Mouse (Mus musculus) CH12.LX (cell line): ENCODE data around the gene Prpsap2. TPM values are rescaled to one million over a fixed set of nuclear protein-coding genes. Genes with fewer than 3 reads are reported as not detected.
A peak's percentile ranks its signal among the peaks of the same experiment; 100 is the strongest.

Source experiments
- DNase-seq: peaks from one replicate; pipeline ENCODE4 v3.0.0-alpha.2; 2013; ENCODE audit errors: extremely low read depth
- H3K27ac ChIP-seq: 2 replicates; pipeline ENCODE4 v1.5.1; 2012; ENCODE audit warnings: low read depth, mild to moderate bottlenecking, control low read depth, moderate library complexity; ENCODE audit not compliant: insufficient read depth
- H3K27me3 ChIP-seq: replicated peaks from 2 replicates; pipeline ENCODE3; 2012; ENCODE audit warnings: inconsistent platforms
- H3K36me3 ChIP-seq, 2 experiments: replicated peaks in 1 of 2; 2 replicates each; pipeline versions ENCODE3 to v1.6.1; 2012; ENCODE audit warnings: inconsistent platforms in 1 of 2, low read length in 1 of 2, mild to moderate bottlenecking in 1 of 2, mixed read lengths in 1 of 2, moderate library complexity in 1 of 2; ENCODE audit not compliant: control insufficient read depth in 1 of 2, insufficient read depth in 1 of 2
- H3K4me1 ChIP-seq, 2 experiments: 2 replicates each; pipeline ENCODE4 v1.6.1; 2012; ENCODE audit warnings: inconsistent platforms in 1 of 2, moderate library complexity in 1 of 2; ENCODE audit not compliant: insufficient read depth in 2 of 2, control insufficient read depth in 1 of 2
- H3K4me2 ChIP-seq: 2 replicates; pipeline ENCODE4 v1.6.1; 2012; ENCODE audit warnings: low read depth, mild to moderate bottlenecking, control low read depth; ENCODE audit not compliant: poor library complexity, insufficient read depth, severe bottlenecking
- H3K4me3 ChIP-seq, 3 experiments: fragments of 150-350 bp in 1 of 3; sonication (generic) in 1 of 3; replicated peaks in 1 of 3; 2 replicates each; pipeline versions ENCODE3 to v1.5.1; 2011 to 2012; ENCODE audit warnings: low read depth in 2 of 3, low read length in 2 of 3, mild to moderate bottlenecking in 2 of 3, moderate library complexity in 2 of 3, control low read depth in 1 of 3, improper control_type of control experiment in 1 of 3, inconsistent platforms in 1 of 3, mixed read lengths in 1 of 3; ENCODE audit not compliant: poor library complexity in 1 of 3
- H3K79me2 ChIP-seq: replicated peaks from 2 replicates; pipeline ENCODE4 v1.6.1; 2012; ENCODE audit warnings: mild to moderate bottlenecking, moderate library complexity; ENCODE audit not compliant: control insufficient read depth, poor library complexity, insufficient read depth, severe bottlenecking; ENCODE audit errors: extremely low read depth
- H3K9ac ChIP-seq: 2 replicates; pipeline ENCODE4 v1.6.1; 2012; ENCODE audit warnings: low read depth, mild to moderate bottlenecking, control low read depth, moderate library complexity; ENCODE audit not compliant: insufficient read depth
- H3K9me3 ChIP-seq: replicated peaks from 2 replicates; pipeline ENCODE3; 2012; ENCODE audit warnings: low read length, inconsistent platforms, mixed read lengths
- CTCF ChIP-seq, 2 experiments: IDR thresholded peaks in 1 of 2; conservative IDR thresholded peaks in 1 of 2; 2 replicates each; pipeline ENCODE4 v1.5.1; 2011 to 2012; ENCODE audit warnings: low read depth in 2 of 2, low read length in 2 of 2, improper control_type of control experiment in 1 of 2, inconsistent platforms in 1 of 2, mild to moderate bottlenecking in 1 of 2, moderate library complexity in 1 of 2
- ELF1 ChIP-seq: IDR thresholded peaks from 2 replicates; pipeline ENCODE4 v1.6.1; 2014; ENCODE audit warnings: low read depth, mild to moderate bottlenecking, inconsistent platforms, low read length, improper control_type of control experiment
- ETS1 ChIP-seq: conservative IDR thresholded peaks from 2 replicates; pipeline ENCODE4 v1.6.1; 2012; ENCODE audit warnings: low read depth, mild to moderate bottlenecking, inconsistent platforms, low read length, improper control_type of control experiment, moderate library complexity
- JUN ChIP-seq: IDR thresholded peaks from 2 replicates; pipeline ENCODE4 v1.6.1; 2011; ENCODE audit warnings: low read depth, mild to moderate bottlenecking, low read length, improper control_type of control experiment, moderate library complexity; ENCODE audit not compliant: insufficient read depth
- MAFK ChIP-seq: IDR thresholded peaks from 2 replicates; pipeline ENCODE4 v1.6.1; 2011; ENCODE audit warnings: low read length, improper control_type of control experiment; ENCODE audit not compliant: insufficient replicate concordance
- MAX ChIP-seq: IDR thresholded peaks from 2 replicates; pipeline ENCODE4 v1.6.1; 2011; ENCODE audit warnings: low read length, improper control_type of control experiment
- MAZ ChIP-seq: IDR thresholded peaks from 2 replicates; pipeline ENCODE4 v1.6.1; 2012; ENCODE audit warnings: low read depth, mild to moderate bottlenecking, inconsistent platforms, low read length, improper control_type of control experiment, moderate library complexity
- MEF2A ChIP-seq: IDR thresholded peaks from 2 replicates; pipeline ENCODE4 v1.6.1; 2014; ENCODE audit warnings: low read depth, mild to moderate bottlenecking, inconsistent platforms, low read length, improper control_type of control experiment, borderline replicate concordance
- MXI1 ChIP-seq: IDR thresholded peaks from 2 replicates; pipeline ENCODE4 v1.6.1; 2011; ENCODE audit warnings: mild to moderate bottlenecking, low read depth, low read length, improper control_type of control experiment
- PAX5 ChIP-seq: IDR thresholded peaks from 2 replicates; pipeline ENCODE4 v1.6.1; 2012; ENCODE audit warnings: low read length, inconsistent platforms, mixed read lengths
- RCOR1 ChIP-seq: conservative IDR thresholded peaks from 2 replicates; pipeline ENCODE4 v1.6.1; 2012; ENCODE audit warnings: low read depth, mild to moderate bottlenecking, inconsistent platforms, low read length, improper control_type of control experiment
- SMC3 ChIP-seq: IDR thresholded peaks from 2 replicates; pipeline ENCODE4 v1.6.1; 2011; ENCODE audit warnings: low read depth, low read length, improper control_type of control experiment
- TCF12 ChIP-seq: IDR thresholded peaks from 2 replicates; pipeline ENCODE4 v1.6.1; 2014; ENCODE audit warnings: low read depth, mild to moderate bottlenecking, inconsistent platforms, low read length, improper control_type of control experiment
- UBTF ChIP-seq: IDR thresholded peaks from 2 replicates; pipeline ENCODE4 v1.6.1; 2012; ENCODE audit warnings: low read depth, mild to moderate bottlenecking, inconsistent platforms, low read length, improper control_type of control experiment, moderate library complexity
- USF2 ChIP-seq: conservative IDR thresholded peaks from 2 replicates; pipeline ENCODE4 v1.6.1; 2011; ENCODE audit warnings: low read depth, low read length, improper control_type of control experiment
- ZC3H11A ChIP-seq: IDR thresholded peaks from 2 replicates; pipeline ENCODE4 v1.6.1; 2012; ENCODE audit warnings: low read depth, mild to moderate bottlenecking, inconsistent platforms, low read length, improper control_type of control experiment
- ZMIZ1 ChIP-seq: IDR thresholded peaks from 2 replicates; pipeline ENCODE4 v1.6.1; 2012; ENCODE audit warnings: low read depth, mild to moderate bottlenecking, inconsistent platforms, low read length, improper control_type of control experiment
- dilution Hi-C: fragments of 300-500 bp; cut with MboI; formaldehyde crosslinking; loops from 2 replicates; pipeline ENCODE4 v1.14.3; 2020; ENCODE audit warnings: low sequenced_read_pairs; ENCODE audit not compliant: extremely low pct_unique_long_range_greater_than_20kb, extremely low pct_ligation_motif_present
- in situ Hi-C: fragments of 300-500 bp; cut with MboI; formaldehyde crosslinking; loops from 3 replicates; pipeline ENCODE4 v1.14.3; 2019; ENCODE audit warnings: low sequenced_read_pairs, low pct_ligation_motif_present, low pct_unique_long_range_greater_than_20kb, mixed read lengths
- polyA plus RNA-seq: library from polyadenylated mRNA; unstranded; fragments of >175 nt; gene quantifications from 2 replicates; pipeline ENCODE4 v1.2.1, GENCODE M21; 2012; ENCODE audit warnings: low read depth; ENCODE audit not compliant: insufficient read length
- total RNA-seq, 2 experiments: library from RNA; depleted of rRNA; stranded (reverse); fragments of 300-350 nt in 1 of 2; fragments of >200 nt in 1 of 2; gene quantifications; 2 replicates each; pipeline ENCODE4 v1.2.3; 2012 to 2014

Gene Prpsap2
- total and polyA plus RNA-seq, 3 experiments, result 67.5 to 150 (median 85.6) TPM

DNA sequence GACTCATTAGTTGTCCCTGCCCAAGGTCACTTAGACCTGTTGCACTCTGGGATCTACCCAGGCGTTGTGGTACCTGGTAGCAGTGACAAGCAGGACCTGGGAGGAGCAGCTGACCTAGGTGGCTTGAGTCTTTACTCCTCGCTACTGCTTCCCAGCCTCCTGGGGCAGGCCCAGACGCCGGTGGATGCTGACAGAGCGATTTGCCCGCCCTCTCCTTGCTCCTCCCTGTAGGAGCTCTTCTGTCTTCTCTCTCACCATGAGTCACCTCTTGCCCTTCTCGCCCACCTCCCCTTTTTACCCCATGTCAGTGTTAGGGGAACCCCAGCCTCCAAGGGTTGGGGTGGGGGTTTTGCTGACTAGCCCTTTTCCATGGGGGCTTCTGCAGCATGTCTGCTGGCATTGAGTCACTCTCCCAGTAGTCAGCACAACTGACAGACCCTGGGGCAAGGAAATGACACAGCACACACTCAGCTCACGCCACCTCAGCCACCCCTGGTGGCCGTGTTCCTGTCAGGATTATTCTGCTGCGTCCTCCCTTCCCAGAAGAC lies 74.9 kb downstream of the Prpsap2 start:
- peak overlapping the region; percentile 30; the same call in 1 of the 2 replicates for H3K27ac ChIP-seq
- H3K27me3 ChIP-seq, result no peaks in the 10 kb centered on the region
- peak overlapping the region; percentile 70 for H3K9ac ChIP-seq
- peaks cover 34 to 73% of the 10 kb centered on the region in 2 experiments for H3K36me3 ChIP-seq
- H3K79me2 ChIP-seq, result peaks cover 74% of the 10 kb centered on the region
- dilution Hi-C loops (no loop called here), in situ Hi-C loops (no loop called here)
- no peaks in the 10 kb centered on the region for H3K9me3 ChIP-seq
- no peak for DNase-seq
- H3K4me2 ChIP-seq, result peak overlapping the region; percentile 78
- peak overlapping the region; percentile 66 to 93 (median 78) for H3K4me3 ChIP-seq
- TF ChIP-seq JUN, result no peak
- TF ChIP-seq ELF1, result no peak
- TF ChIP-seq SMC3, result 0 out of 2 replicates have a peak, but pooled peaks have one; percentile 13
- no peak for TF ChIP-seq MAX
- peak; percentile 68; the same call in 1 of the 2 replicates for TF ChIP-seq MAFK
- TF ChIP-seq MXI1, result peak; percentile 40; the same call in 1 of the 2 replicates
- no peak for TF ChIP-seq MEF2A
- TF ChIP-seq, all 38 proteins: peak for 3
- H3K4me1 ChIP-seq, result peaks cover 47 to 75% of the 10 kb centered on the region in 2 experiments

DNA sequence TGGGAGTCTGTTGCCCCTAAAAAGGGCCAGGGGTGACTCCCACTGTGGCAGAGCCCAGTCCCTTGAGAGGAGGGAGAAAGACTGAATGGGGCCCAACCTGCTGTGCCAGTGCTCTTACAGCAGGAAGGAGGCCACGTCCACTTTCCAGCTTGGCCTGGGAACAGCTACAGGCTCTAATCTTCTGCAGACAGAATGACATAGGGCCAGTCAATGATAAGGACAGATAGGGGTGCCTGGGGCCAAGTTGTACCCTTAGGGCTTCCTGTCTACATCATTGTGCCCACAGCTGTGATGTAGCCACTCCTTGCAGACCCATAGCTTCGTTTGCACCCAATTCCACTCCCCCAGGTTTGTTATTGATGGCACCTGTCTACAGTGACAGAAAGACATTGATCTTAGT lies 75.7 kb downstream of the Prpsap2 start:
- no peaks in the 10 kb centered on the region for H3K27me3 ChIP-seq
- no peak for DNase-seq
- TF ChIP-seq CTCF (conservative IDR thresholded peaks at IDR 0.05 in 1 of 2, IDR thresholded peaks at IDR 0.05 in 1 of 2; ENCODE audit: low read depth in 2 of 2, low read length in 2 of 2) (no peak), MEF2A (no peak), ZMIZ1 (no peak), TCF12 (no peak), UBTF (no peak), PAX5 (no peak), RCOR1 (no peak), ZC3H11A (no peak), USF2 (no peak), MAFK (no peak), MAZ (no peak), ETS1 (no peak), MAX (no peak), MXI1 (no peak)
- in situ Hi-C loops, result no loop called here
- H3K79me2 ChIP-seq, result peaks cover 67% of the 10 kb centered on the region
- H3K36me3 ChIP-seq, result peaks cover 26 to 64% of the 10 kb centered on the region in 2 experiments
- no peaks in the 10 kb centered on the region for H3K9me3 ChIP-seq
- H3K4me1 ChIP-seq, result peaks cover 44 to 66% of the 10 kb centered on the region in 2 experiments
- peak overlapping the region; percentile 70 for H3K9ac ChIP-seq
- H3K27ac ChIP-seq, result no peak overlapping the region
- dilution Hi-C loops, result no loop called here
- peak overlapping the region; percentile 78 for H3K4me2 ChIP-seq
- peak overlapping the region; percentile 66 to 93 (median 78) for H3K4me3 ChIP-seq
